Mouse (Mus musculus) kidney, adult 2 months (tissue): ENCODE data around the gene Prkaa1. TPM values are rescaled to one million over a fixed set of nuclear protein-coding genes. Genes with fewer than 3 reads are reported as not detected.
"Not testable (repeated sequence)": the region's sequence is repeated elsewhere in the genome, so short reads cannot be mapped to it uniquely, and the experiment has no call there.

Experiments used
- DNase-seq: peaks from one replicate; pipeline ENCODE4 v3.0.0; 2021
- H3K27ac ChIP-seq: fragments of 200-500 bp; 2 replicates; pipeline ENCODE4 v1.5.1; 2012; ENCODE audit warnings: low read depth, low read length, control low read depth, inconsistent platforms; ENCODE audit not compliant: insufficient read depth
- H3K27me3 ChIP-seq: fragments of 200-500 bp; replicated peaks from 2 replicates; pipeline ENCODE4 v1.6.1; 2012; ENCODE audit warnings: mild to moderate bottlenecking, moderate library complexity, low read length, inconsistent platforms; ENCODE audit not compliant: control insufficient read depth, insufficient read depth
- H3K36me3 ChIP-seq: fragments of 200-500 bp; 2 replicates; pipeline ENCODE4 v1.6.1; 2012; ENCODE audit warnings: mild to moderate bottlenecking, moderate library complexity, low read length, inconsistent platforms; ENCODE audit not compliant: control insufficient read depth, insufficient read depth
- H3K4me1 ChIP-seq: fragments of 200-500 bp; 2 replicates; pipeline ENCODE4 v1.6.1; 2011; ENCODE audit warnings: low read length; ENCODE audit not compliant: control insufficient read depth, insufficient read depth
- H3K4me3 ChIP-seq: fragments of 200-500 bp; 2 replicates; pipeline ENCODE4 v1.5.1; 2011; ENCODE audit warnings: mild to moderate bottlenecking, low read depth, low read length, control low read depth; ENCODE audit not compliant: insufficient read depth
- CTCF ChIP-seq: fragments of 200-500 bp; conservative IDR thresholded peaks from 2 replicates; pipeline ENCODE4 v1.5.1; 2011; ENCODE audit warnings: low read depth, mild to moderate bottlenecking, control low read depth, low read length, moderate library complexity, mixed read lengths; ENCODE audit not compliant: insufficient read depth, insufficient read length
- POLR2A ChIP-seq: fragments of 200-500 bp; IDR thresholded peaks from one replicate; pipeline ENCODE4 v1.6.1; 2011; ENCODE audit warnings: low read depth, low read length, control low read depth
- WGBS: fragments of 180-500 bp; shearing (Covaris S2); methylation state at CpG from one replicate; pipeline ENCODE4 v1.1.7; 2018; 5-methylcytosine and 5-hydroxymethylcytosine counted together
- polyA plus RNA-seq: library from polyadenylated mRNA; depleted of rRNA; stranded (reverse); fragments of >200 nt; gene quantifications from 2 replicates; pipeline ENCODE4 v1.2.3, GENCODE M21; 2012; rRNA removed

Gene Prkaa1
- polyA plus RNA-seq, 1 experiment, result 6.5 TPM

DNA sequence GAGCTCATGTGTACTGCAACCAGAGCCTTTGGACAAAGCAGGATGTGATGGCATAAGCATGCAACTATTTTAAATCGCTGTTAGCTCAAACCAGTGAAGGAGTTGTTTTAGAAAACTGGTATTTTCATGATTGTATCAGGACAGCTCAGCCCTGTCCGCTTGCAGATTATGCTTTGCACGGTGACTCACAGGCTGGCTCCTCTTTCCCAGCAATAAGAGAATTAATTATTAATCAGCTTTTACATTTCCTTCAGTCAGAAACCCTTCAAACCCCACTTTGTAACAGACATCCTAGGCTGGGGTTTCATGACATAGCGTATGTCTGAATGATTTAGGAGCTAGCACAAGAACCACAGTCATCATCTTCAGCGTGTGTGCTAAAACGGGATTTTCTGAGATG is 76.8 kb downstream of the Prkaa1 start:
- H3K27me3 ChIP-seq, result no peaks in the 10 kb centered on the region
- no peak for DNase-seq
- H3K4me1 ChIP-seq, result no peaks in the 10 kb centered on the region
- WGBS, result 67% methylated on average over 6 of the region's 6 CpGs
- H3K4me3 ChIP-seq, result no peak overlapping the region
- peaks cover 2% of the 10 kb centered on the region for H3K36me3 ChIP-seq
- no peak overlapping the region for H3K27ac ChIP-seq
- TF ChIP-seq POLR2A (no peak), CTCF (no peak)

- WGBS, result 84% methylated on average over 10 of the region's 10 CpGs
- DNase-seq, H3K27me3 ChIP-seq, H3K4me1 ChIP-seq, H3K4me3 ChIP-seq, H3K27ac ChIP-seq, H3K36me3 ChIP-seq: not testable (repeated sequence)
Measured at GRCm38 (mm10) chr15:5230746-5231145, 87.1 kb downstream of the Prkaa1 start.

Other genes with a start within 250 kb of the Prkaa1 start
- gene Mroh2b, start 245.1 kb upstream of the Prkaa1 start, polyA plus RNA-seq, result 0.05 TPM in 2 replicates
- 2.2 and 2.3 TPM in 2 replicates for gene C7, start 80.1 kb upstream of the Prkaa1 start, polyA plus RNA-seq
- gene Card6, start 35.3 kb upstream of the Prkaa1 start, polyA plus RNA-seq, result 1.9 and 2.6 TPM in 2 replicates
- 663 and 821 TPM in 2 replicates for gene Rpl37, start 27.2 kb upstream of the Prkaa1 start, polyA plus RNA-seq
- 9.6 and 14.2 TPM in 2 replicates for gene Ttc33, start 41.7 kb downstream of the Prkaa1 start, polyA plus RNA-seq
- gene Ptger4, start 100.3 kb downstream of the Prkaa1 start, polyA plus RNA-seq, result 5.6 and 5.7 TPM in 2 replicates